Mouse (Mus musculus) midbrain, postnatal 0 days (tissue): ENCODE data around the gene Cspg4. TPM values are rescaled to one million over a fixed set of nuclear protein-coding genes. Genes with fewer than 3 reads are reported as not detected.

Experiments used
- ATAC-seq: fragments of 200-750 bp; cut with Nextera tagmentation; 2 replicates; pipeline ENCODE4 v1.8.0; 2017; ENCODE audit warnings: moderate number of reproducible peaks, mild to moderate bottlenecking, moderate TSS enrichment, moderate library complexity; ENCODE audit not compliant: low FRiP score
- DNase-seq: peaks from one replicate; pipeline ENCODE4 v3.0.0-alpha.2; 2015; ENCODE audit warnings: low spot score
- H3K27ac ChIP-seq: fragments of 300-500 bp; sonication (generic); 2 replicates; pipeline ENCODE4 v1.5.1; 2014; ENCODE audit warnings: low read depth, mild to moderate bottlenecking, low read length, mixed read lengths
- H3K27me3 ChIP-seq: fragments of 300-500 bp; sonication (generic); 2 replicates; pipeline ENCODE4 v1.6.1; 2014; ENCODE audit warnings: low read length, control low read depth, mixed read lengths; ENCODE audit not compliant: insufficient read depth
- H3K36me3 ChIP-seq: fragments of 300-500 bp; sonication (generic); 2 replicates; pipeline ENCODE4 v1.6.1; 2014; ENCODE audit warnings: low read length, control low read depth, mixed read lengths; ENCODE audit not compliant: insufficient read depth
- H3K4me1 ChIP-seq: fragments of 300-500 bp; sonication (generic); 2 replicates; pipeline ENCODE4 v1.6.1; 2014; ENCODE audit warnings: mild to moderate bottlenecking, control low read depth, antibody characterized with exemption, low read length, mixed read lengths; ENCODE audit not compliant: insufficient read depth
- H3K4me2 ChIP-seq: fragments of 300-500 bp; sonication (generic); 2 replicates; pipeline ENCODE4 v1.6.1; 2014; ENCODE audit warnings: low read depth, mild to moderate bottlenecking, low read length, mixed read lengths; ENCODE audit not compliant: poor library complexity, severe bottlenecking
- H3K4me3 ChIP-seq: fragments of 300-500 bp; sonication (generic); 2 replicates; pipeline ENCODE4 v1.5.1; 2014; ENCODE audit warnings: low read depth, mild to moderate bottlenecking, low read length, moderate library complexity
- H3K9ac ChIP-seq: fragments of 300-500 bp; sonication (generic); replicated peaks from 2 replicates; pipeline ENCODE4 v1.6.1; 2014; ENCODE audit warnings: mild to moderate bottlenecking, low read length, moderate library complexity, mixed read lengths; ENCODE audit not compliant: poor library complexity, severe bottlenecking
- H3K9me3 ChIP-seq: fragments of 300-500 bp; sonication (generic); 2 replicates; pipeline ENCODE4 v1.6.1; 2016; ENCODE audit warnings: low read length, control low read depth
- CTCF ChIP-seq: IDR thresholded peaks from 2 replicates; pipeline ENCODE4 v1.5.1; 2016; ENCODE audit warnings: antibody characterized with exemption, mild to moderate bottlenecking
- WGBS: fragments of 180-500 bp; shearing (Covaris S2); extraction: QIAGEN DNeasy Blood & Tissue Kit; methylation state at CpG from one replicate; pipeline ENCODE4 v1.1.7; 2014; 5-methylcytosine and 5-hydroxymethylcytosine counted together
- polyA plus RNA-seq: library from polyadenylated mRNA; unstranded; fragments of >200 nt; fragmentation: Nextera tagmentation; extraction: Ambion mirVana; gene quantifications from 2 replicates; pipeline ENCODE4 v1.2.1, GENCODE M21; 2015
- total RNA-seq: library from RNA; depleted of rRNA; stranded (reverse); fragments of >200 nt; gene quantifications from 2 replicates; pipeline ENCODE4 v1.2.3, GENCODE M21; 2014

Gene Cspg4
- total and polyA plus RNA-seq, 2 experiments from 2014 or later: 7.5 to 37.3 TPM

DNA sequence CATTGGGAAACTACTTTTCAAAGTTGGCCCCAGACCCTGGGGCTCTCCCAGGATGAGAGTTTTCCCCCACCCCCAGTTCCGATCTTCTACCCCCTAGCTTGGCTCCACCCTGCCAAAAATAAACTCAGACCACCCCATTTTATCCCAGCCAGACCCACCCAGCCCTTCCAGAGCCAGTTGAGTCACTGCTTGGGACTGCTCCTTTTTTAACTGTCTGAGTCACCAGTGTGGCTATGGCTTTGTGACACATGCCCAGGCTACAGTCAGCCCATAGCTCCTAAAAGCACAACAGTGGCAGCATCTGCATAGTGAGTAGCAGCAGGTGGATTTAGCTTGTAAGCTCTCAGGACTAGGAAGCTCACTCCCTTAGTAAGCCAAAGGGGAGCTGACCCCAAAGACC lies 8.3 kb downstream of the Cspg4 start:
- H3K4me1 ChIP-seq: peaks cover 2% of the 10 kb centered on the region; the same call in 1 of the 2 replicates
- DNase-seq (no peak), ATAC-seq (no peak)
- no peak overlapping the region for H3K4me3 ChIP-seq
- no peak overlapping the region for H3K27ac ChIP-seq
- H3K9ac ChIP-seq: no peak overlapping the region
- WGBS: 76% methylated on average over 1 of the region's 1 CpGs
- H3K27me3 ChIP-seq: no peaks in the 10 kb centered on the region
- no peaks in the 10 kb centered on the region for H3K9me3 ChIP-seq
- TF ChIP-seq CTCF: no peak
- H3K4me2 ChIP-seq: no peak overlapping the region
- no peaks in the 10 kb centered on the region for H3K36me3 ChIP-seq

DNA sequence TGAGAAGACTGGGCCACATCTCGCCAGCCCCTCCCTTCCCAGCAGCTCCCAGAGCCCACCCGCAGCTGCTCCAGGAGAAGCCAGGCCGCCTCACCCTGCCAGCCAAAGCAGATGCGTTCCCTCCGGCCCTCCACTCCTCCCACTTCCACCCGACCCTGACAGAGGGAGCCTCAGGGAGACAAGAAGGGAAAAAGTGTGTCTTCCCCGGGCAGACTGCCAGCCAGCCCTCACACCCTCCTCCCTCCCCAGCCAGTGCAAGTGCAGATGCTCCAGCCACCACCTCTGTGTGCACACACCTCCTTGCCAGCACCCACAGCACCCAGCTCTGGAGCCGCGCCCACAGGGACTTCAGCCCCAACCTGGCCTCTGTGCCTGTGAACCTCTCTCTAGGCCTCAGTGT lies 12.0 kb downstream of the Cspg4 start:
- Histone ChIP-seq H3K27ac (0 out of 2 replicates have a peak overlapping the region, but pooled peaks have one; percentile 32), H3K4me1 (peaks cover 2% of the 10 kb centered on the region; the same call in 1 of the 2 replicates), H3K36me3 (no peaks in the 10 kb centered on the region), H3K9ac (no peak overlapping the region), H3K4me2 (no peak overlapping the region), H3K27me3 (no peaks in the 10 kb centered on the region), H3K4me3 (no peak overlapping the region), H3K9me3 (no peaks in the 10 kb centered on the region)
- peak; percentile 55 for DNase-seq
- no peak for TF ChIP-seq CTCF
- 49% methylated on average over 9 of the region's 9 CpGs for WGBS
- ATAC-seq: no peak

DNA sequence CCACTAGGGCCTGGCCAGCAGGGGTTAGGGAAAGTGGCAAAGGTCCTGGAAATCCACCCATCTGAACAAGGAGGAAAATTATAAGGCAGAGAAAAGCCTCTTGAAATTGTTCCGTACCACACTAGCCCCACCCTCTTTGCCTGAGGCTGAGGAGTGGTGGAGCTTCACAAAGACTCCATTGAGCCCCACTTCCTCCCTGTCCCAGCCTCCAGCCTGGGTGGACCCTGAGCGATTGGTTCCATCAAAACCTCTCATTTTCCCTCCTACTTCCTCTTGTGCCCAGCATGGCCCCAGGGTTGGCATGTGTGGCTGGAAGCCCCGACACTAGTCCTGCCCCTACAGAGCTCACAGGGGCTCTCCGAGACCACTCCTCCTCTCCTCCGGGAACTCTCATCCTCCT lies 12.5 kb downstream of the Cspg4 start:
- Histone ChIP-seq H3K4me3 (no peak overlapping the region), H3K27ac (0 out of 2 replicates have a peak overlapping the region, but pooled peaks have one; percentile 32), H3K4me1 (peaks cover 2% of the 10 kb centered on the region; the same call in 1 of the 2 replicates), H3K36me3 (no peaks in the 10 kb centered on the region), H3K27me3 (no peaks in the 10 kb centered on the region), H3K9me3 (no peaks in the 10 kb centered on the region), H3K9ac (no peak overlapping the region), H3K4me2 (no peak overlapping the region)
- no peak for DNase-seq
- 76% methylated on average over 5 of the region's 5 CpGs for WGBS
- no peak for TF ChIP-seq CTCF
- ATAC-seq: no peak

DNA sequence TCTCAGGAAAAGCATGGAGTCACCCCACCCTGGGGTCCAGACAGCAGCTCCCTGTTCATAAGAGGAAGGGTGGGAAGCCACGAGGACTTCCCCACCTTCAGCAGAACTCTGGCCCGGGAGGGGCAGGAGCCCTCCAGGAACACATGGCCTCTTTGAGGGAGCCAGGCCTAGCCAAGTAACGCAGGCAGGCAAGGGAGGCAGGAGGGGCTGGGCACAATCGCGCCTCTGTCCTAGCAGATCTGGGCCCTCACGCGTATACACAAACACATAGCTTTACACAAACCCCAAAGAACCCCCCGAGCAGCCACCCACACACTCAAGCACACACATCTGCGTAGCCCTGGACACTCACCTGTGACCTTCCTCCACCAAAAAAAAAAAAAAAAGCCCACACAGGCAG lies 16.0 kb downstream of the Cspg4 start:
- Histone ChIP-seq H3K36me3 (no peaks in the 10 kb centered on the region), H3K9me3 (no peaks in the 10 kb centered on the region), H3K4me3 (no peak overlapping the region), H3K9ac (no peak overlapping the region), H3K27ac (no peak overlapping the region), H3K4me2 (no peak overlapping the region), H3K4me1 (peaks cover 2% of the 10 kb centered on the region; the same call in 1 of the 2 replicates), H3K27me3 (no peaks in the 10 kb centered on the region)
- no peak for TF ChIP-seq CTCF
- 71% methylated on average over 9 of the region's 9 CpGs for WGBS
- DNase-seq (peak; percentile 36), ATAC-seq (0 out of 2 replicates have a peak, but pooled peaks have one; percentile 24)

DNA sequence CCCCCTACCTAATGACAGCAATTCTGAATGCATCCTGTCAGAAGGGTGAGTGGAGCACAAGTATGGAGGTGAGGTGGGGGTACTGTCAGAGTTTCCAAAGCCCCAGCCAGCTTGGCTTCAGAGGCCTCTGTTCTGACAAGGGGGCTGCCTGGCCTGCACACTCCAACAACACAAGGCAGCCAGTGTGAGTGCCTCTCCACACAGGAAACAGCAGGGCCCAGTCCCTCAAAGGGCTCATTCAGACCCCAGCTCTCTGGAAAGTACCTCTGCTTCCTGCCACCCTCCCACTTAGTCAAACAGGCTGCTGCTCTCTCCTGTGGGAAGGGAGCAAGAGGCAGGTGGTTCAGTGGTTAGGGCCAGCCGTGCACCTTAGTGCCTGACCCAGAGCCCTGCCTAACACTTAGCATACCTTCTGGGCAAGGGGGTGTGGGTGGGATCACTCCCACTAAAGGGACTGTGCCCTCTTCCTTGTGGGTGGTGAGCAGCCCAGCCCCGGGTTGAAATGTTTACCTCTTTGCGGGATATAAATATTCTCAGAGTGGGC lies 16.8 kb downstream of the Cspg4 start:
- DNase-seq (peak; percentile 49), ATAC-seq (no peak)
- Histone ChIP-seq H3K4me1 (peaks cover 2% of the 10 kb centered on the region; the same call in 1 of the 2 replicates), H3K36me3 (no peaks in the 10 kb centered on the region), H3K4me2 (no peak overlapping the region), H3K27me3 (no peaks in the 10 kb centered on the region), H3K9ac (no peak overlapping the region), H3K9me3 (no peaks in the 10 kb centered on the region), H3K27ac (no peak overlapping the region), H3K4me3 (no peak overlapping the region)
- no peak for TF ChIP-seq CTCF
- 88% methylated on average over 3 of the region's 3 CpGs for WGBS

DNA sequence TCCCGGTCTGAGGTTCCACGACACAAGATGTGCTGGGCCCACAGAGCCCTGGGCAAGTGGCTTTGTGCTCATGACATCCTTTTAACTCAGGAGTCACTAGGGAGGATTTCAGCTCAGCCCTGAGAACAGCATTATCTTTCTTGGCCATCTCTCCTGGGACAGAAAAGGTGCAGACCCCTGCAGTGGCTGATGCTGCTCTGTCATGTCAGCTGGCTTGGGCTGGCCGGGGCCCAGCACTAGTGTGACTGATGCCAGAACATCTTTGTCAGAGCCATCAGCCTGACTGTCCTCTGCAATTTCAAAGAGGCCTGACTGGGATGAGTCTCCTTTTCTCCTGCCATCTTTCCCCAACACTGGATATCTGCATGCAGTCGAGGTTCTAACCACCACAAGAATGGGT lies 17.4 kb downstream of the Cspg4 start:
- ATAC-seq (no peak), DNase-seq (no peak)
- 48% methylated on average over 4 of the region's 4 CpGs for WGBS

More for the DNA sequence above, 17.4 kb downstream of the Cspg4 start:
- Histone ChIP-seq H3K36me3 (no peaks in the 10 kb centered on the region), H3K4me3 (no peak overlapping the region), H3K4me1 (no peaks in the 10 kb centered on the region), H3K27ac (no peak overlapping the region), H3K9me3 (no peaks in the 10 kb centered on the region), H3K9ac (no peak overlapping the region), H3K27me3 (no peaks in the 10 kb centered on the region), H3K4me2 (no peak overlapping the region)
- TF ChIP-seq CTCF: no peak
